Mouse (Mus musculus) stomach, postnatal 0 days (tissue): ENCODE results near the gene Map3k5. TPM values are rescaled to one million over a fixed set of nuclear protein-coding genes. Genes with fewer than 3 reads are reported as not detected.

Experiments used
- ATAC-seq: fragments of 200-750 bp; cut with Nextera tagmentation; 2 replicates; pipeline ENCODE4 v1.8.0; 2017; ENCODE audit not compliant: low FRiP score, low TSS enrichment
- DNase-seq: peaks from one replicate; pipeline ENCODE4 v3.0.0-alpha.2; 2016; ENCODE audit warnings: low spot score
- H3K27ac ChIP-seq: fragments of 300-500 bp; sonication (generic); replicated peaks from 2 replicates; pipeline ENCODE4 v1.5.1; 2014; ENCODE audit warnings: mild to moderate bottlenecking, control low read depth
- H3K27me3 ChIP-seq: fragments of 300-500 bp; sonication (generic); 2 replicates; pipeline ENCODE4 v1.6.1; 2014; ENCODE audit warnings: low read length; ENCODE audit not compliant: control insufficient read depth, insufficient read depth
- H3K36me3 ChIP-seq: fragments of 300-500 bp; sonication (generic); 2 replicates; pipeline ENCODE4 v1.6.1; 2014; ENCODE audit warnings: low read length, mixed read lengths; ENCODE audit not compliant: control insufficient read depth, insufficient read depth
- H3K4me1 ChIP-seq: fragments of 300-500 bp; sonication (generic); replicated peaks from 2 replicates; pipeline ENCODE4 v1.6.1; 2014; ENCODE audit warnings: antibody characterized with exemption; ENCODE audit not compliant: control insufficient read depth, insufficient read depth
- H3K4me2 ChIP-seq: fragments of 300-500 bp; sonication (generic); replicated peaks from 2 replicates; pipeline ENCODE4 v1.6.1; 2014; ENCODE audit warnings: low read depth, mild to moderate bottlenecking, control low read depth, moderate library complexity
- H3K4me3 ChIP-seq: fragments of 300-500 bp; sonication (generic); 2 replicates; pipeline ENCODE4 v1.5.1; 2014; ENCODE audit warnings: low read depth, low read length, control low read depth
- H3K9ac ChIP-seq: fragments of 300-500 bp; sonication (generic); 2 replicates; pipeline ENCODE4 v1.6.1; 2014; ENCODE audit warnings: mild to moderate bottlenecking, low read length, control low read depth, mixed read lengths
- H3K9me3 ChIP-seq: fragments of 300-500 bp; sonication (generic); 2 replicates; pipeline ENCODE4 v1.6.1; 2016; ENCODE audit warnings: low read length; ENCODE audit not compliant: control insufficient read depth
- CTCF ChIP-seq: IDR thresholded peaks from 2 replicates; pipeline ENCODE4 v1.5.1; 2016; ENCODE audit warnings: antibody characterized with exemption, low read depth, mild to moderate bottlenecking, moderate library complexity
- EP300 ChIP-seq: optimal IDR thresholded peaks from 2 replicates; pipeline ENCODE3; 2016; ENCODE audit warnings: antibody characterized with exemption
- WGBS: fragments of 180-500 bp; shearing (Covaris S2); extraction: QIAGEN DNeasy Blood & Tissue Kit; methylation state at CpG from one replicate; pipeline ENCODE4 v1.1.7; 2014; 5-methylcytosine and 5-hydroxymethylcytosine counted together
- polyA plus RNA-seq: library from polyadenylated mRNA; unstranded; fragments of >200 nt; fragmentation: Nextera tagmentation; extraction: Ambion mirVana; gene quantifications from 2 replicates; pipeline ENCODE4 v1.2.1, GENCODE M21; 2015

The Map3k5 gene
- polyA plus RNA-seq, 1 experiment from 2014 or later = 2.4 TPM

DNA sequence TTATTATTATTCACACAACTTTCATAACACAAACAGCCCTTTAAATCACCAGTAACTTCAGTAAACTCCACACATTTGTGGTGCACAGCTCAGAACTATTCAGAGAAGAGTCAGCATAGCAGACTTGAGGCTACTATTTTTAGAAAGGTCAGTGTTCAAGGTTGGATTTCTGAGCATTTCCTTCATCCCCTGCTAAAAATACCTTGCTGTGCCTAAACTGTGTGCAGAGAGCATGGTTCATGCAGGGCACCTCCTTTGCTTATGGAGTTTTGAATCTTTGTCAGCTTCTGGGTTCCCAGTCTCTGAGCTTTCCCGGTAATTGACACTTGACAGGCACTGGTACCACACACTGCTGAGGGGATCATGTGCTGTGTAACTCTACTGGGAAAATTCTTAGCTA lies 6.1 kb upstream of the Map3k5 start:
- TF ChIP-seq EP300 = no peak
- TF ChIP-seq CTCF = no peak
- Histone ChIP-seq H3K27ac (no peak overlapping the region), H3K4me1 (no peaks in the 10 kb centered on the region), H3K4me3 (no peak overlapping the region), H3K4me2 (no peak overlapping the region), H3K9me3 (no peaks in the 10 kb centered on the region), H3K27me3 (no peaks in the 10 kb centered on the region), H3K36me3 (no peaks in the 10 kb centered on the region), H3K9ac (no peak overlapping the region)
- WGBS = 67% methylated on average over 1 of the region's 1 CpGs
- DNase-seq (no peak), ATAC-seq (no peak)

DNA sequence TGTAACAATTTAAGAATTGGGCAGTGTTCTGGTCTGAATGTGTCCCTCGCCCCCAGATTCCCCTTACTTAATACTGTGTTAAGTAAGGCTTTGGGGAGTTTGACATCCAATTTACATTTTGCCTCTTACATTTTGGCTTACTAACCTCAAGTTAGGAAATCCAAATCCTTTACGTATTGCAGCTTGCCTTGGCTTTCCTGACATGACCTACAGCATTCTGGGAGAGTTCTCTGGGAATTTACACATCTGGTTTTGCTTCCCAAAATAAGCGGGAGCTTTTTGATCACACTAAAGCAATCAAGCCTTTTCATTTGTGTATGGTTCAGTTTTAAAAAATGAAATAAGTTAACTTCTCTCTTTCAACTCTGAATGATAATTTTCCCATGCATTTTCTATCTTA lies 1.3 kb upstream of the Map3k5 start:
- 26% methylated on average over 3 of the region's 3 CpGs for WGBS
- Histone ChIP-seq H3K4me1 (no peaks in the 10 kb centered on the region), H3K4me3 (peak overlapping the region; percentile 77), H3K27me3 (no peaks in the 10 kb centered on the region), H3K27ac (no peak overlapping the region), H3K4me2 (peak overlapping the region; percentile 93), H3K9me3 (no peaks in the 10 kb centered on the region), H3K36me3 (no peaks in the 10 kb centered on the region), H3K9ac (no peak overlapping the region)
- DNase-seq = no peak
- TF ChIP-seq CTCF (no peak), EP300 (no peak)
- ATAC-seq = no peak

DNA sequence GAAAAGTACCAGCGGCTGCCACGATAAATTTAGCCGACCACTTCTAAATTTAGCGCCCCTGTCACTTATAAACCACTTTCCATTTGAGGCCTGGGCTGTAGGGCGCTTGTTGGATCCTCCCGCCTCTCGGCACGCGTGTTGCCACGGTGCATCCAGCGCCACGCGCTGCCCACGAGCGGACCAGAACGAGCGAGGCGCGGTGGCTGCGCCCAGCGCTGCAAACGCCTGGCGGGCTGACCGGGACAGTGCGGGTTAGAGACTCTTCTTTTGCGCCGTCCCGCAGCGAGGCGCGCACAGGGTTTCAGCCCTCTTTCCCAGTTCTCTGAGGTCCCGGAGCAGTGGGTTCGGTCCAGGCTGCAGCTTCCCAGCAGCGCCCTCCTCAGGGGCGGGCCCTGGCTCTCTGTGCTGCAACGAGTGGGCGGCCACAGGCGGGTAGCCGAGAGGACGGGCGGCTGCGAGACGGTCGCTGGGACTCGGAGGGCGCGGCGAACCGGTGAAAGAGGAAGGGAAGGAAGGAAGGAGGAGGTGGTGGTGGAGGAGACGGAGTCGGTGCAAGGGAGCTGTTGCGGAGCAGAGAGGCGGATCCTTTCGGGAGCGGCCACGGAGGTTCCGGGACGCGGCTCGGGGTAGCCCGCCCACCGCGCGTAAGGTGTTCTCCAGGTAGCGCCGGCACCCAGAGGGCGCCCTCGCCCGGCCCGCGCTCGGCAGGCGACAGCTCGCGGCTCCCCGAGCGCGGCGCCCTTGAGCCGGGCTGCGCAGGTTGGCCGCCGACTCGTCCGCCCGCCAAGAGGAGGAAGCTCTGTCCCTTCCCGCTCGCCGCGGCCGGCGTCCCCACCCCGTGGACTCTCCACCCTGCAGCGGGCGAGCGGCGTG lies 525 bp upstream of the Map3k5 start:
- 0% methylated on average over 50 of the region's 97 CpGs for WGBS
- TF ChIP-seq EP300 (no peak), CTCF (peak; percentile 45)
- Histone ChIP-seq H3K27me3 (no peaks in the 10 kb centered on the region), H3K27ac (peak overlapping the region; percentile 90), H3K4me2 (peak overlapping the region; percentile 93), H3K9me3 (no peaks in the 10 kb centered on the region), H3K36me3 (no peaks in the 10 kb centered on the region), H3K9ac (peak overlapping the region; percentile 78), H3K4me3 (peak overlapping the region; percentile 77), H3K4me1 (no peaks in the 10 kb centered on the region)
- DNase-seq (peak; percentile 93), ATAC-seq (peak; percentile 92)

DNA sequence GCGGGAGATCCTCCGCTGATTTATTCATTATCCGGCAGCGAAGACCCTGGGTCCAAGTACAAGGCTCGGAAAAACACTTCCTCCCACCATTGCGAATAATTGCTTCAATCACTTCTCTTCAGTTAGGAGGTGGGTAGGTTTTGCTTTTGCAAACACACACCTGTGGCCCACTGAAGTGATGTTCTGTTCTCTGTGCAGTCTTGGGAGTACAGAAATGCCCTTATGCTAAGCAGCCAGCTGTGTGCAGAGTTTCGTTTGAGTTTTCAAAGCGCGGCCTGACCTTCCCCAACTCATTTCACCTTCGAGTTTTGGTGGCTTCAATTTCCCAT lies 987 bp downstream of the Map3k5 start:
- ATAC-seq (no peak), DNase-seq (no peak)
- H3K9me3 ChIP-seq = no peaks in the 10 kb centered on the region
- H3K4me2 ChIP-seq = peak overlapping the region; percentile 93
- TF ChIP-seq CTCF (no peak), EP300 (no peak)
- H3K36me3 ChIP-seq = no peaks in the 10 kb centered on the region
- H3K27ac ChIP-seq = peak overlapping the region; percentile 90; the same call in 1 of the 2 replicates
- H3K27me3 ChIP-seq = no peaks in the 10 kb centered on the region
- 8% methylated on average over 10 of the region's 10 CpGs for WGBS
- no peaks in the 10 kb centered on the region for H3K4me1 ChIP-seq
- H3K4me3 ChIP-seq = peak overlapping the region; percentile 77
- peak overlapping the region; percentile 78 for H3K9ac ChIP-seq

DNA sequence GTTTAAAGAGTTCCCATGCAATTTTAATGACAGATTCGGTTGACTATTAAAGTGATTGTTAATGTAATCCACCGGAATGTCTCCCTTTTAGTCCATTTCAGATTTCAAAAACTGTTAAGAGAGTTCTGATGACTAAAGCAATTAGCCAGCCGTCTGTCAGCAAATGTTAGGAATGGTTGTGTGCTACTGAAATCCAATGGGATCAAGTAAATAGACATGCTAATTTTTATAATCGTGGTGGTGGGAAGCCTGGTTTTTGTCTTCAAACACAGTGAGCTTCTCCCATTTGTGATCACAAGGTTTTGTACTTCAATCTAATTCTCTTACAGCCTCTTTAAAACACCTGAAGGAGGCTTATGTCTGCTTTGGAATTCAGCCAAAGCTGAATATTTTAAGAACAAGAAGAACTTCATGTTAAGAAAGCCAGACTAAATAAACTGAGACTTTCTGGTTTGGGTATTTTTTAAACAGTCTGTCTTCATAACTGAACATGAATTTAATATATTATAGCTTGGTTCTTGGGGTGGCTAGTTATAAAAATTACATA lies 1.6 kb downstream of the Map3k5 start:
- peak overlapping the region; percentile 77 for H3K4me3 ChIP-seq
- no peak for TF ChIP-seq CTCF
- TF ChIP-seq EP300 = no peak
- H3K27me3 ChIP-seq = no peaks in the 10 kb centered on the region
- no peaks in the 10 kb centered on the region for H3K9me3 ChIP-seq
- no peak for DNase-seq
- no peak for ATAC-seq
- H3K4me2 ChIP-seq = peak overlapping the region; percentile 93
- H3K4me1 ChIP-seq = no peaks in the 10 kb centered on the region
- no peak overlapping the region for H3K9ac ChIP-seq
- 22% methylated on average over 4 of the region's 4 CpGs for WGBS
- no peak overlapping the region for H3K27ac ChIP-seq
- no peaks in the 10 kb centered on the region for H3K36me3 ChIP-seq

DNA sequence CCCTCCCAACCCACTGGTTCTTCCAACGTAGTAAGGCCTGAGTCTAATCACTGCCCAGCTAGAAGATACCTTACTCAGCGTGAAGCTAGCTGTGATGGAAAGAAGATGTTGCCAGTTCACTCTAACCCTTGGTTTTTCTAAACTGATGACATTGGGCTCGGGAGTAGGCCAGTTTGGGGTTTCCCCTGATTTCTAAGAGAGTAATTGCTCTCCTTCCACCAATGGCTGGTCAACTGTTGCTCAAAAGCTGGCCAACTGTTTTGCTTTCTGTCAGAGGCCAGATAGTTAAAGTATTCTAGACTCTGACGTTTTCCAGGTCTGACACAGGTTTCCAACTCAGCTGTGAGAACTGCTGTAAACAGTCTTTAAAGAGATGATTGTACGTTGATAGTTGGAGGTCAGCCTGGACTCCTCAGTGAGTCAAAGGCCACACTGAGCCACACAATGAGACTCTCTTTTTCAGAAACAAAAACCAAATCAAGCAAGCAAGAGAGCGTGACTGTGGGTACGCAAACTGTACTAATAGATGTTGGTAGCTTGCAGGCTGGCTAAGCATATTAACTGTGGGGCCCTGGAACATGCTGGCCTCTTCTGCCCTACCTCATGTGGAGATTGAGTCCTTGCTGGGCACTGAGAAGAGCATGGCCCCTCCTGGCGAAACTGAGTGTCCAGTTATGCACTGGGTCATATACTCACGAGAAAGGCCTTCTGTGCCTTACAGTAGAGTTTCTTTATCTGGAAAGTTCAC lies 2.9 kb downstream of the Map3k5 start:
- no peaks in the 10 kb centered on the region for H3K36me3 ChIP-seq
- DNase-seq (no peak), ATAC-seq (no peak)
- WGBS = 62% methylated on average over 9 of the region's 9 CpGs
- H3K27ac ChIP-seq = no peak overlapping the region
- H3K4me3 ChIP-seq = no peak overlapping the region
- no peaks in the 10 kb centered on the region for H3K27me3 ChIP-seq
- no peaks in the 10 kb centered on the region for H3K4me1 ChIP-seq
- no peak overlapping the region for H3K9ac ChIP-seq
- no peak for TF ChIP-seq CTCF
- TF ChIP-seq EP300 = no peak
- peak overlapping the region; percentile 8; the same call in 1 of the 2 replicates for H3K4me2 ChIP-seq
- H3K9me3 ChIP-seq = no peaks in the 10 kb centered on the region
